Mouse (Mus musculus): Measurements from ENCODE around the gene Kank3. TPM values are rescaled to one million over a fixed set of nuclear protein-coding genes. Genes with fewer than 3 reads are reported as not detected.

Gene Kank3
- polyA plus RNA-seq (2014; fragmentation: Nextera tagmentation; extraction: Ambion mirVana): 32.5 and 33.5 TPM in 2 replicates

GRCm38 (mm10) chr17:33810334-33811141 is at the start of gene Kank3:
TSS of gene Kank3 (plus strand) at chr17:33810519.
- Histone ChIP-seq H3K36me3 (ENCODE audit: control insufficient read depth, insufficient read depth, low read length) (no peaks in the 10 kb centered on the region), H3K9me3 (ENCODE audit: control insufficient read depth, low read depth, low read length) (no peaks in the 10 kb centered on the region), H3K4me2 (replicated peaks; ENCODE audit: low read depth, low read length) (peak within 1 kb of the TSS; percentile 87), H3K27ac (ENCODE audit: low read length) (no peak within 1 kb of the TSS; the same call in 1 of the 2 replicates), H3K4me3 (ENCODE audit: low read depth, low read length) (peak within 1 kb of the TSS; percentile 48), H3K9ac (replicated peaks; ENCODE audit: low read depth, low read length) (peak within 1 kb of the TSS; percentile 25; the same call in 1 of the 2 replicates), H3K4me1 (ENCODE audit: control insufficient read depth, insufficient read depth, low read length) (no peaks in the 10 kb centered on the region), H3K27me3 (ENCODE audit: control insufficient read depth, insufficient read depth, low read length) (no peaks in the 10 kb centered on the region)
- WGBS: 1% methylated on average over 36 of the region's 36 CpGs
- peak; percentile 99 for ATAC-seq (ENCODE audit: insufficient number of reproducible peaks, insufficient read depth, low FRiP score, low read depth)

- Histone ChIP-seq H3K9ac (replicated peaks; ENCODE audit: low read depth, low read length) (no peak overlapping the region), H3K4me2 (replicated peaks; ENCODE audit: low read depth, low read length) (no peak overlapping the region), H3K36me3 (ENCODE audit: control insufficient read depth, insufficient read depth, low read length) (no peaks in the 10 kb centered on the region), H3K9me3 (ENCODE audit: control insufficient read depth, low read depth, low read length) (no peaks in the 10 kb centered on the region), H3K4me1 (ENCODE audit: control insufficient read depth, insufficient read depth, low read length) (no peaks in the 10 kb centered on the region), H3K27ac (ENCODE audit: low read length) (no peak overlapping the region), H3K27me3 (ENCODE audit: control insufficient read depth, insufficient read depth, low read length) (no peaks in the 10 kb centered on the region), H3K4me3 (ENCODE audit: low read depth, low read length) (no peak overlapping the region)
- no peak for ATAC-seq (ENCODE audit: insufficient number of reproducible peaks, insufficient read depth, low FRiP score, low read depth)
- WGBS: 80% methylated on average over 3 of the region's 3 CpGs
Measured at GRCm38 (mm10) chr17:33766389-33766788, 43.9 kb upstream of the Kank3 start.

- Histone ChIP-seq H3K27ac (ENCODE audit: low read length) (no peak overlapping the region), H3K4me1 (ENCODE audit: control insufficient read depth, insufficient read depth, low read length) (no peaks in the 10 kb centered on the region), H3K9me3 (ENCODE audit: control insufficient read depth, low read depth, low read length) (no peaks in the 10 kb centered on the region), H3K36me3 (ENCODE audit: control insufficient read depth, insufficient read depth, low read length) (peaks cover 1% of the 10 kb centered on the region; the same call in 1 of the 2 replicates), H3K9ac (replicated peaks; ENCODE audit: low read depth, low read length) (no peak overlapping the region), H3K4me2 (replicated peaks; ENCODE audit: low read depth, low read length) (no peak overlapping the region), H3K27me3 (ENCODE audit: control insufficient read depth, insufficient read depth, low read length) (no peaks in the 10 kb centered on the region), H3K4me3 (ENCODE audit: low read depth, low read length) (no peak overlapping the region)
- ATAC-seq (ENCODE audit: insufficient number of reproducible peaks, insufficient read depth, low FRiP score, low read depth): no peak
- 89% methylated on average over 4 of the region's 4 CpGs for WGBS
Measured at GRCm38 (mm10) chr17:33771617-33772016, 38.7 kb upstream of the Kank3 start.

- Histone ChIP-seq H3K4me3 (ENCODE audit: low read depth, low read length) (no peak overlapping the region), H3K4me2 (replicated peaks; ENCODE audit: low read depth, low read length) (no peak overlapping the region), H3K9ac (replicated peaks; ENCODE audit: low read depth, low read length) (no peak overlapping the region), H3K4me1 (ENCODE audit: control insufficient read depth, insufficient read depth, low read length) (no peaks in the 10 kb centered on the region), H3K27me3 (ENCODE audit: control insufficient read depth, insufficient read depth, low read length) (no peaks in the 10 kb centered on the region), H3K27ac (ENCODE audit: low read length) (no peak overlapping the region), H3K9me3 (ENCODE audit: control insufficient read depth, low read depth, low read length) (no peaks in the 10 kb centered on the region), H3K36me3 (ENCODE audit: control insufficient read depth, insufficient read depth, low read length) (peaks cover 8% of the 10 kb centered on the region; the same call in 1 of the 2 replicates)
- WGBS: 74% methylated on average over 6 of the region's 6 CpGs
- no peak for ATAC-seq (ENCODE audit: insufficient number of reproducible peaks, insufficient read depth, low FRiP score, low read depth)
Measured at GRCm38 (mm10) chr17:33773426-33773825, 36.9 kb upstream of the Kank3 start.

DNA sequence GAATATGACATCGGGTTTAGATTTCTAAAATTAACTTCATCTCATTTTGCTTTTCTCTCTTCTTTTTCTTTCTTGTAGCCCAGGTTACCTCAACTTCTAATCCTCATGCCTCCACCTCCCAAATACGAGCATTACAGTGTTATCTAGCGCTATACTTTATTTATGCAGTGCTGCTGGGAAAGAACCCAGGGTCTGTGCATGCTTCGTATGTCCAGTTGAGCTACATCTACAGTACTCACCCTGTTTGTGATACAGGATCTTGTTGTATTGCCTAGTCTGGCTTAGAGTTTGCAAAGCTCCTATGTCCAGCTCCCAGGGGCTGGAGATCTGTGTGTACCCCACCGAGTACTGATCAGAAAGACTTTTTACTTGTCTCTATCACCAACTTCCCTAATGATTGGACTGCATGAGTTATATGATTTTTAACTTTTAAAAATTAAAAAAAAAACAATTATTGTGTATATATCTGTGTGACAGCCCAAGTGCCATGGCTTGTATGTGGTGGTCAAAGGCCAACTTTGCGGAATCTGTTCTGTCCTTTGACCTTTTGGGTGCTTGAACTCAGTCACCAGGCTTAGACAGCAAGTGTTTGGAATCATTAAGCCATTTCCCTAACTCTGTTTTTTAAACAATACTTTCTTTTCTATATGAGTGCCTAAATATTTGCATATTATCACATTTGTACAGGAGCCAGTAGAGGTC is 36.3 kb upstream of the Kank3 start:
- no peak overlapping the region for H3K4me3 ChIP-seq (ENCODE audit: low read depth, low read length)
- 87% methylated on average over 6 of the region's 6 CpGs for WGBS
- H3K27ac ChIP-seq (ENCODE audit: low read length): no peak overlapping the region
- H3K9me3 ChIP-seq (ENCODE audit: control insufficient read depth, low read depth, low read length): no peaks in the 10 kb centered on the region
- H3K36me3 ChIP-seq (ENCODE audit: control insufficient read depth, insufficient read depth, low read length): peaks cover 8% of the 10 kb centered on the region; the same call in 1 of the 2 replicates
- H3K9ac ChIP-seq (replicated peaks; ENCODE audit: low read depth, low read length): no peak overlapping the region
- no peaks in the 10 kb centered on the region for H3K27me3 ChIP-seq (ENCODE audit: control insufficient read depth, insufficient read depth, low read length)
- no peak for ATAC-seq (ENCODE audit: insufficient number of reproducible peaks, insufficient read depth, low FRiP score, low read depth)
- no peak overlapping the region for H3K4me2 ChIP-seq (replicated peaks; ENCODE audit: low read depth, low read length)
- H3K4me1 ChIP-seq (ENCODE audit: control insufficient read depth, insufficient read depth, low read length): peaks cover 5% of the 10 kb centered on the region; the same call in 1 of the 2 replicates

DNA sequence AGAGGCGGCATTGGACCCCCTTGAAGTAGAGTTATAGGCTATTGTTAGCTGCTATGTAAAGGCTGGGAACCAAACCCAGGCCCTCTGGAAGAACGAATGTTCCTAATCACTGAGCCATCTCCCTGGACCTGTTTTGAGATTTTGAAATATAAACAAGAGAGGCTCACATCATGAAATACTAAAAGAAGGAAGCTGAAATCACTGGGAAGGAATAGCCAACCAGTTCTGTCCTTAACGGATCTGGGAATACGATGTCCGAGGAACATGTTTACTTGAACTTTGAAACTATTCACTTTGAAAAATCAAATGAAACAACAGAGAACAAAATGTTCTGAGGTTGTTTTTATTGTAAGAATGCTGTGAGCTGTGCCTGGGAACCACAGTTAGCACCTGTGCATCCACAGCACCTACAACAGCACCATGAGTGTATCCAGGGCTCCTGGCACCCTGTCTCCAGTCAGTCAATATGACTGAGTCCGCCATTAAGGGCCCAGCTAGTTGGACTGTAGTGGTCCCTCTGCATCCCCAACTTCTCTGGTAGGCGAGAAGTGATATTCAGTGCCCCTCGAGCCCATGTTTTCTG is 35.7 kb upstream of the Kank3 start:
- Histone ChIP-seq H3K4me2 (replicated peaks; ENCODE audit: low read depth, low read length) (no peak overlapping the region), H3K27ac (ENCODE audit: low read length) (no peak overlapping the region), H3K9me3 (ENCODE audit: control insufficient read depth, low read depth, low read length) (no peaks in the 10 kb centered on the region), H3K27me3 (ENCODE audit: control insufficient read depth, insufficient read depth, low read length) (no peaks in the 10 kb centered on the region), H3K4me3 (ENCODE audit: low read depth, low read length) (no peak overlapping the region), H3K9ac (replicated peaks; ENCODE audit: low read depth, low read length) (no peak overlapping the region), H3K4me1 (ENCODE audit: control insufficient read depth, insufficient read depth, low read length) (peaks cover 8% of the 10 kb centered on the region), H3K36me3 (ENCODE audit: control insufficient read depth, insufficient read depth, low read length) (peaks cover 8% of the 10 kb centered on the region; the same call in 1 of the 2 replicates)
- no peak for ATAC-seq (ENCODE audit: insufficient number of reproducible peaks, insufficient read depth, low FRiP score, low read depth)
- 87% methylated on average over 8 of the region's 8 CpGs for WGBS

GRCm38 (mm10) chr17:33775287-33775686 is 35.0 kb upstream of the Kank3 start:
- H3K4me3 ChIP-seq (ENCODE audit: low read depth, low read length): no peak overlapping the region
- no peaks in the 10 kb centered on the region for H3K27me3 ChIP-seq (ENCODE audit: control insufficient read depth, insufficient read depth, low read length)
- H3K9me3 ChIP-seq (ENCODE audit: control insufficient read depth, low read depth, low read length): no peaks in the 10 kb centered on the region
- H3K4me1 ChIP-seq (ENCODE audit: control insufficient read depth, insufficient read depth, low read length): peaks cover 15% of the 10 kb centered on the region
- no peak for ATAC-seq (ENCODE audit: insufficient number of reproducible peaks, insufficient read depth, low FRiP score, low read depth)
- WGBS: 97% methylated on average over 4 of the region's 4 CpGs
- no peak overlapping the region for H3K27ac ChIP-seq (ENCODE audit: low read length)
- peaks cover 8% of the 10 kb centered on the region; the same call in 1 of the 2 replicates for H3K36me3 ChIP-seq (ENCODE audit: control insufficient read depth, insufficient read depth, low read length)
- no peak overlapping the region for H3K9ac ChIP-seq (replicated peaks; ENCODE audit: low read depth, low read length)
- no peak overlapping the region for H3K4me2 ChIP-seq (replicated peaks; ENCODE audit: low read depth, low read length)

GRCm38 (mm10) chr17:33779271-33779966 is 30.9 kb upstream of the Kank3 start:
- 29% methylated on average over 9 of the region's 9 CpGs for WGBS
- Histone ChIP-seq H3K4me1 (ENCODE audit: control insufficient read depth, insufficient read depth, low read length) (peaks cover 38% of the 10 kb centered on the region), H3K27ac (ENCODE audit: low read length) (peak overlapping the region; percentile 89), H3K36me3 (ENCODE audit: control insufficient read depth, insufficient read depth, low read length) (peaks cover 8% of the 10 kb centered on the region; the same call in 1 of the 2 replicates), H3K9me3 (ENCODE audit: control insufficient read depth, low read depth, low read length) (no peaks in the 10 kb centered on the region), H3K4me2 (replicated peaks; ENCODE audit: low read depth, low read length) (peak overlapping the region; percentile 89), H3K4me3 (ENCODE audit: low read depth, low read length) (peak overlapping the region; percentile 42; the same call in 1 of the 2 replicates), H3K9ac (replicated peaks; ENCODE audit: low read depth, low read length) (no peak overlapping the region), H3K27me3 (ENCODE audit: control insufficient read depth, insufficient read depth, low read length) (no peaks in the 10 kb centered on the region)
- ATAC-seq (ENCODE audit: insufficient number of reproducible peaks, insufficient read depth, low FRiP score, low read depth): peak; percentile 75; the same call in 1 of the 2 replicates
